Mouse (Mus musculus): ENCODE data around the gene Tmem232.

The Tmem232 gene

DNA sequence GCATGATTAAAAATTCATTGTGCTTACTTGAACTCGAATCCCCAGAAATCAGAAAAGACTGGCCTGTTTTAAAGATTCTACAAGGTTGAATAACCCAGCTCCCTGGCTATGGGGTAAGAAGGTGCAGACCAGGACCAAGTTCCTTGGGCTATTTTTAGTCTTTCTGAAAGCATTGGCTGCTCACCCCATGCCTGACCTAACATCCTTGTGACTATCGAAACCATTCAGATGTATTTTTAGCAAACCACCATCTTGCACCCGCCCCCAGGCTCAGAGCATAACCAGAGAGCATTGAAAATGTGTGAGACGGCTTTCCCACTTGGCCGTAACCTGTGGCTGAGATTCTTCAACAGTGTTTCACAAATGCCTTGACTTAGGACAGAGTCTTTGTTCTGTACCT, 13.1 kb downstream of the Tmem232 start:
- no peak for DNase-seq (ENCODE audit: low spot score)

DNA sequence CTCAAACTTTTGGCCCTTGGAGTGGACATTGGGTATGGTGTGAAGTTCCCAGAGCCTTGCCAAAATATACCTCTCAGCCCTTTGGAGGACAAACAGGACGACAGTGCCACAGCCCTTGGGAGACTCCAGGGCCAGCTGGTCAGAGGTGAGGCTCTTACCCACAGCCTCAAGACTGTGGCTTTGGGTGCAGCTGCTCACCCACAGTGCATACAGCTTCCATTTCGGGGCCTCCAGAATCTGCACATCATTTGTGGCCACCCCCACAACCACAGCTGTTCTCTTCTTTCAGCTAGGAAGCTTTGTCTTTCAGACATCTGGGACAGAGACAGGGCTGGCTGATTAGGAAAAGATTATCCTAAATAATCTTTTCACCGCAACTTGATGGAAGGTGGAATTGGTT, 27.1 kb downstream of the Tmem232 start:
- DNase-seq (ENCODE audit: low spot score) = no peak

DNA sequence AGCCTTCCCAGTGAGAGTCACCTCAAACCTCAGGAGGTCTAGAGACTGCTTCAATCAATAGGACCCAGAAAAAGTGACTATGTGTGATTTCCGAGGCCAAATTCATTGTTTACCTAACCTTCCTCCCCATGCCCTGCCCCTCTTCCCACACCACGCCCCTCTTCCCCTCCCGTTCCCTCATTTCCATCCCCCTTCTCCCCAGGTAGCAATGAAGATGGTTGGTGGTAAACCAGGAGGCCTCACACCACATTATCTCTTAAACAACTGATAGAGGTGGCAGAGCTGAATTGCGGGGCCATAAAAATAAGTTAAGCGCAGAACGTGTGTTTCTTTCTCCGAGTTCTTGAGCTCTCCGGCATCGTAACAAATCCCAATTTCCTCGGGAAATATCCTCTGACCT, 55.9 kb downstream of the Tmem232 start:
- DNase-seq (ENCODE audit: low spot score) = no peak

DNA sequence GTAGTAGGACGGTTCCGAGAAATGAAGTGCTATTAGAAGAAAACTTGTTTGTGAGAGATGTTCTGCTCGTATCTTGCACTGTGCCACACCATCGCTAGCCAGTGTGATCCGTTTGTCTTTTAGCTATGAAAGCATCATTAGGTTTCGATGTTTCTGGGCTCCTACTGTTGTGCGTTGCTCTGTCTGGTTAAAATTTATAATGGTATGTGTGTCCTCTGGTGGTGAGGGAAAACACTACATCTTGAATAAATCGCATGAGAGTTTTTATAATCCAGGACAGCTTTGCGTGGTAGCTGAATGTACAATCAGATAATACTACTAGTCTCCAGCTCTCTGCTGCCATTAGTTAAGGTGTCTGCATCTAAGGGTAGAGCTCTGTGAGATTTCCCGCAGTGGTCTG, 63.8 kb downstream of the Tmem232 start:
- DNase-seq (ENCODE audit: low spot score) = no peak

DNA sequence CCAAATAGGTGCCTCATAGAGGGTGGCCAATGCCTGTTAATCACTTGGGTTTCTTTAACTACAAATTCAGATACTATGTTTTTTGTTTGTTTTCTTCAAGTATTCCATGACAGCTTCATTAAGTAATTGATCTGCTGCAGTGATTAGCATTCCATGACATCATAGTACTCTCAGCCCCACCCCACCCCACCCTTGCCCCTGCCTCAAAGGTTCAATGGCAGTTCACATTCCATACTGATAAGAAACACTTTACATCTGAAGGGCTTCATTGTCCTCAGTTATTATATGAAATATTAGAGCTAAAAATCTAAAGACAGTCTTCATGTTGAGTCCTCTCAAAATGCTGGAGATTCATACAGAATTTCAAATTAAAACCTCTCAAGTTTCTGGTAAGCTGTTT, 89.8 kb downstream of the Tmem232 start:
- DNase-seq (ENCODE audit: low spot score) = no peak

DNA sequence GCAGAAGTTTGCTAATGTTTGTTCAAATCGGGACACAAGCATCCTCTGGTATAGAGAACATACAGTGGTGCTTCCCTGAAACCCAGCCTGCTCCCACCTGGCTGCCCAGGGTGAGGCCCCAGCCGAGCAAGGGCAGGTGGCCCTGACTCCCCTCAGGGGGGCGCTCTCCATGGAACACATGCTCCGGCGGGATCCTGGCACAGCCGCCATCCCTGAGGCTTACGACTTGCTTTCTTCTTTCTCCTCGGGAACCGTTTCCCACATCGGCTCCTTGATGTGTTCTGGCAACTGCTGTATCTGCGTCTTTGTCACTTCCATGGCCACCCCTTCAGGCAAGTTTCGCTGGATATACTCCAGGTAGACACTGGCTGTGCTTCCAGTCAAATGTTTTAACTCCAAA, 102.7 kb downstream of the Tmem232 start:
- DNase-seq (ENCODE audit: low spot score) = peak; percentile 7

DNA sequence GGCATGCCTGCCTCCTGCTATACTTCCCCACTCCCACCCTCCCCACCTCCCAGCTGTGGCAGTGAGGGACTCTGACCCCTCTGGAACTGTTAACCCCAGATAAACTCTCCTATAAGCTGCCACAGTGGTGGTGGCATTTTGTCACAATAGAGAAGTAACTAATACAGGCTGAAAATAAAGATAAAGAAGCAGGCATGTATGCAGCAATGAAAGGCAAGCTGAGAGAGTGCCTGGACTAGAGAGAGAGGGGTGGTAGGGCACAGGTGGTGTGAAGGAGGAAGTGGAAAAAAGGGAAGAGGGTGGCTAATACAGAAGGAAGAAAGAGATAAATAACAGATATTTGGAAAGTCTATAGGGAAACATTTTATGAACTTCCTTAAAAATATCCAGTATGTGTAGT, 121.5 kb downstream of the Tmem232 start:
- no peak for DNase-seq (ENCODE audit: low spot score)

DNA sequence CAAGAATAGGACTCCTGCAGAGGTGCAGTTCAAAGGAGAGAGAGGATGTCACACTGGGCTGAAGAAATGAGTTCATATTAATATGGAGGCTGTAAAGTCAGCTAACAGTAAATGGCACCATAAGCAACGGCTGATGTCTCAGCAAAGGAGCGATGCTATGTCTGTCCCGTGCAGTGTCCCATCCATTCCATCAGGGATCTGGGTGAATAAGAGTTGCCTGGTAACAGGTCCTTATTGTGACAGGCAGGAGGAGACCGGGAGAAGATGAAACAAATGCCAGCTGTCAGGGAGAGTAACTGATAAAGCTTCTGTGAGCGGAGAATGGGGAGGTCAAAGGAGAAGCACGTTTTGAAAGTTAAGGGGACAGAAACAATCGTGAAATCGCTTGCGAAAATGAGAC, 135.3 kb downstream of the Tmem232 start:
- no peak for DNase-seq (ENCODE audit: low spot score)

DNA sequence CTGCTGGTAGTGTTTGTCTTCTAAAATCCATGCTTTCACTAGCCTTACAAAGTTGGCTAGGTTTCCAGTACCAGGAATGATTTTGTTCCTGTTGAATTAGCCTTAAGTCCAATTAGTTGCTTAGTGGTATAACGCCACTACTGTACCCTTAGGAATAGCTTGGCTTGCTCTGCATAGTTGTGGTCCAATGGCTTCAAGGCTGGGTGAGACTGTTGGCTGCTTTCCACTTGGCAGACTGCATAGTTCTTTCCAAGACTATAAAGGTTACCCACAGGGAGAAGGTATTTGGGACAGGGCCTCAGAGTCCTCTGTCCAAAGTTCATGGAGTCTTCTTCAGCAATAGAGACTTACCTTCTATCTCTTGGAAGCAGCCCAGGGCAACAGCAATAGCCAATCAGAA, 139.7 kb downstream of the Tmem232 start:
- no peak for DNase-seq (ENCODE audit: low spot score)

DNA sequence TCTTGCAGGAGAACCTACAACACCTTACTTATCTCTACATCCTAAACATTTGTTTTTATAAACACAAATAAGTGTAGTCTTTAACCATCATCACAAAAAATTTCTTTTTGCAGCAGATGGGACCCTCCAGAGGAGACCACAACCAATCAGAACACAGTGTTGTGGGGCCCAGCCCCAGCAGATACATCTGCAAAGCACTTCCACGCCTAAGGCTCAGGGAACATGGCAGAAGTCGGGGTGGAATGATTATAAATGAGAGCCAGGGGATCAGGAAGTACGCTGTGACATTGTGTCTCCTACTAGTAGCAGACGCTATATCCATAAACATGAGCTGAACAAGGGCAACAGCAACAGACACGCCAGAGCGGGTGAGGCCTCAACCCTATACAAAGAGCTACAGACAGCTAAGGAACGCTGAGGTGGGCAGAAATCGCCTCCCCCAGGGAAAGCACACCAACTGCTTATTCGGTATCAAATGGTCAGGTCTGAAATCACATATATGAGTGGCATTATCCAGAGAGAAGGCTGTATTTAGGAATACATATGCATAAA, 156.1 kb downstream of the Tmem232 start:
- DNase-seq (ENCODE audit: low spot score) = no peak

DNA sequence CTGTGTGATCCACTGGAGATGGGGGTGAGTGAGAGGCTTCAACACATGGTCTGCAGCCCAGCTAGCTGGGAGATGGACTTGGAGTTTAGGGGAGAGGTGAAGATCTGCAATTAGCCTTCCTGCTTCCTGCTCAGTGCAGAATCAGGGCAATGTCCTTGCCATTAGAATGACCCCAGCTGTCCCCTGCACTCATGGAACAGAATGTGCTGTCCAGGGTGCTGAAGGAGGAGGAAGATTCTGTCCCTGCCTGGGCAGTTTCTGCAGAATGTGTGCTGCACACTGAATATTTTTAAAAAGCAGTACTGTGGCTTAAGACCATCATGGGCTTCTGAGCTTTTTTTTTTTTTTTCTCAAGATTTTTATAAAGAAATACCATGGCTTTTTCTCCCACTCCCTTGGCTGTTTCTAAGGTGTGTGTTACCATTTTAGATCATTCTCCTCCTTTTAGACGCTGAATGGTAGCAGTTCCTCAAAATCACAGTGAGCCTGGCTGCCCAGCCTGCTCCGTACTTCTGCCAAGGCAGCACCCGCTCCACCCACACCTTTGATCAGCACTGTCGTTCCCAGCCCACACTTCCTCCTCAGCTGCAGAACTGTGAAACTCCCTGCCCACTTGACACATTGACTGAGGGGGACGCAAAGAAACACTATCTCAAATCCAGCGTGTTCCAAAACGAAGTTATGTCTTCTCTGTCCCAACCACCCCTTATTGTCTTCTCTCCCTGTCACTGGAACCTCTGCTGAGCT, 170.4 kb downstream of the Tmem232 start:
- DNase-seq (ENCODE audit: low spot score) = no peak

DNA sequence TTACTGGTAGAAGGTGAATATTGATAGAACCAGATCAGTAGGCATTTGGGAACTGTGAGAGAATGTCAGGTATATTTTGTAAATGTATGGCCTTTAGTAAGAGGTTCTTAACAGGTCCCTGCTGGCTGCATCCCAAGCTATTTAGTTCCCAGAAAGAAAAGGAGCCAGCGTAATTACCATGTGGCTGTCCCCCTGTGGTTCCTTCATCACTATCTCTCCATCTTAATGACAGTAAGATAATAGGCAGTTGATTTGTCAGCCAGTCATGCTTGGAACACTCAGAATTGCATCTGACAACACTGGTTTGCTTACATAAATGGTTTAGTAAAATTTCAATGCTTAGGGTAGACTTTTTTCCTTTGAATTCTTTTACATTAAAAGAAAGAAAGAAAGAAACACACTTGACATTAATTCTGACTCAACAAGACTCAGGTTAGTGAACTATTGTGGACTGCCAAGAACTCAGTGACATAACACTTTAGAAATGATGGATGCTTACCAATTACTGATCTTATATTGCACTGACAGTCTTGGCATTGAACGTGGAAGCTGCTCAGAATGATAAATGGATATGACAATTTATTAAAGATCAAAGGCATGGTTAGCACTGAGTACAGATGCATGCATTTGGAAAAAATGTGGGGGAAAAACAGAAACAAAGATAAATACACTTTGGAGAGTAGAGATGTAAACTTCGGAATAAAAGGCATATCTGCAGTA, 174.9 kb downstream of the Tmem232 start:
- DNase-seq (ENCODE audit: low spot score) = no peak

DNA sequence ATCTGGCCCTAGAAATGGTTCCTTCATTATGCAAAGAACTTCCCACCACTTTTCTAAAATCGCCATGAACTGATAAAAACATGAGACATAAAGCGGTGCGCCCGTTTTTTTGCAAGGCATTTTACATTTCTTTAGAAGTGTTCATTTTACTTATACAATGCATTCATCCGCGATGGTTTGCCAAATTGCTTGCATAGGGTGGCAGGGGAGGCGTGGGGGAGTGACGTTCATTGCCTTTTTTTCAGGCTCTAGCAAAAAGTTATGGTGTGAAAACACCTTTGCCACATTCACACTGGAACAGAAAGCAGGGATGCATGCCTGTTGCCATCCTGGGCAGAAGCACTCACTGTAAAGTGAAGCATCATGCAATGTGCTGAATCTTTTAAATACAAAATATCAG, 188.7 kb downstream of the Tmem232 start:
- no peak for DNase-seq (ENCODE audit: low spot score)

DNA sequence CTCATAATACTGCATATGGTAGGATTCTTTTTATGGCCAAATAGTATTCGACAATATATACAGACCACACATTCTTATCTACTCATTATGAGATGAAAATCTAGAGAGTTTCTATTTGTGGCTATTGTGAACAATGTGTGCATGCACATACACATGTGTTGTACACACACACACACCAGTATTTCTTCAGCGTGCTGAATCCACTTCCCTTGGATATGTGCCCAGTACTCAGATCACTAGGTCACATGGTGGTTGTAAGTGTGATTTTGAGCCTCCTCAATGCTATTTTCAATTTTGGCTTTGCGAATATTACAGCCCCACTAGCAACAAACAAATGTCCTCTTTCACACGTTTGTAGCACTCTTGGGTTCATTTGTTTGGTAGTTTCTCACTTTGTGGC, 200.6 kb downstream of the Tmem232 start:
- DNase-seq (ENCODE audit: low spot score) = no peak

DNA sequence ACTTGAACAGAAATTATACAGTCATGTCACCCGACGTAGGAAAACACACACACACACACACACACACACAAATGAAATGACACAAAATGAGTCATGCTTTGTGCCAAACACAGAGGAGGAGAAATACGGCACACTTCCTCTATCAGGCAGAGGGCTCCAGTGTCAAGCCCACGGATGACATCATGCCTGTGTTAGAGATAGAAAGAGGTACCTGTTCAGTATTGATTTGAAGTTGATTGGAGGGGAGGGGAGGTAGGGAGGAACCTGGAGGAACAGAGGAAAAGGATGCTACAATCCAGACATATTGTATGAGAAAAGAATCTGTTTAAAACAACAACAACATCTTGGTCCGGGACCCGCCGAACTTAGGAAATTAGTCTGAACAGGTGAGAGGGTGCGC, 209.8 kb downstream of the Tmem232 start:
- DNase-seq (ENCODE audit: low spot score) = no peak

DNA sequence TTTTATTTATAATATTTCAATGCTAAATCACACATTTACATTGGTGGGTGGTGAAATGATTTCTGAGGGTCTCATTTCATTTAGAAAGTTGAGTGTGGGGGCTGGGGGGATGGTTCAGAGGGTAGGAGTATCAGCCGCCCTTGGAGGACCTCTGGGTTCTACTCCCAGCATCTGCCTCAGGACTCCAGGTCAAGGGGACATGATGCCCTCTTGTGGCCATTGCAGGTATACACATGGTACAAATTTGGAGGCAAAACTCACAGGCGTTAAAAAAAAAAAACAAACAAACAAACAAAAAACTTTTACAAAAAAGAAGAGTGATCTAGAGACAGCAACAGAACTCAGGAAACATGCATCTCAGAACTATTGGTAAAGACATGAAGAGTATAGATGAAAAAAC, 215.3 kb downstream of the Tmem232 start:
- DNase-seq (ENCODE audit: low spot score) = no peak

DNA sequence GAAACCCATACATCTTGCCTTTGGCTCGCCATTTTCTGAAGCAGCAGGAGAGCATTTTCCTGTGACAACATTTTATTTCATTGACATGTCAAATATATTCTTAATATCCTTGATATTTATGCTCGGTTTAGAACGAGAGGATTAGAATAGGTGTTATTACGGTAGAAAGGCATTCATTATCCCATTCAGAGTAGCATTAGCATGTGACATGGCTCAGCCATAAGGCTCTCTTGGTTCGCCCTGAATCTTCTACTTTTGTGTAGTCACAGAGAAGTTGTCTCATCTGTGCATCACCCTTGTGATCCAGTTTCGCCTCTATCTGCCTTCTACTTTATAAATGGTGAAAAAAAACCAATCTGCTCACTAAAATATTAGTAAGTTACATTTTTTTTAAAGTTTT, 220.0 kb downstream of the Tmem232 start:
- DNase-seq (ENCODE audit: low spot score) = no peak

DNA sequence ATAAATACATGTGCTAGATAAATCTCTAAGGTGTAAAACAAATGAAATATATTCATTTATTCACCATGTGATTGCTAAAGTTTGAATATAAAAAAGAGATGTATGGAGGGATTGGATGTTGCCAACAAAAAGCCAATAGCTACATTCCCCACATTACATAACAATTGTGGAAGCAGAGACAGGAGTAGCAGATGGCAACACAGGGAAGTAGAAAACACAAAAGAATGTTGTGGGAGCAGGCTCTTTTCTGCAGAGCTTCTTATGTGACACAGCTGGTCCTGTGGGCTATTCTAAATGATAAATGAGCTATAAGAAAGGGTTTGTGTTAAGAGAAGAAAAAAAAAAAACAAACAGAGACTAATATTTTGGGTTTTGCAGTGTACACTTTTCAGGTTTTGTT, 240.6 kb downstream of the Tmem232 start:
- no peak for DNase-seq (ENCODE audit: low spot score)

DNA sequence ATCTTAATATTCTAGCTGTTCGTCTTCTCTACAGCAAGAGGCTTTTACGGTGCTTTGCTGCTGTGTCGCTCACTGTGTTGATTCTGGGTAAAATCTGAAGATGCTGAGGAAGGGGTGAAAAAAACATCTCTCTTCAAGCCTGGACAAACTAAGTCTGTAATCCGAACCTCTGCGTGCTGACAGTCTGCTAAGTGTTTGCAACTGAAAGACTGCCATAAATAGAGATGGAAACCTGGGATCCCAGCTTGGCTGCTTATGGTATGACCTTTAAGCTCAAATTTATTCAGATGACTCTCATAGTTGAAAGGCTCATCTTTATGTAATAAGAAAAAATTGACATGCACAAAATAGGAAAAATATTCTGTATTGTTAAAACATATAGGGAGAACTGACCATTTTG, 242.8 kb downstream of the Tmem232 start:
- DNase-seq (ENCODE audit: low spot score) = no peak

DNA sequence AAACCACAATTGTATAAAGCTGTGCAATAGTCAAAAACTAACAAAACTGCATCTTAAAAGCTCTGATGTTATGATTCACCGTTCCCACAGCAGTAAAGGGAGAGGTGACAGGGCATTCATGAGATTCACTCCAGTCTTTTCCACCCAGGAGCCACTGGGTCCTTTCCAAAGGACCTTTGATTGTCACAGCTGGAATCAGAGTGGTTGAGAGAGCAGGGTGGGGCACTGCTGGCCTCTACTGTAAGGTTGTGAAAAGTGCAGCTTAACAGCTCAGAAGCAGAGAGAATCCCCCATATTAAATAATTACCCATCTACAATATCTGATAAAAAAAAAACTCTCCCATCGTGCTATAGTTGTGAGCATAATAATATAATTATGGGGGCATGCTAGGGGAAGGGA, 288.4 kb downstream of the Tmem232 start:
- DNase-seq (ENCODE audit: low spot score) = no peak

DNA sequence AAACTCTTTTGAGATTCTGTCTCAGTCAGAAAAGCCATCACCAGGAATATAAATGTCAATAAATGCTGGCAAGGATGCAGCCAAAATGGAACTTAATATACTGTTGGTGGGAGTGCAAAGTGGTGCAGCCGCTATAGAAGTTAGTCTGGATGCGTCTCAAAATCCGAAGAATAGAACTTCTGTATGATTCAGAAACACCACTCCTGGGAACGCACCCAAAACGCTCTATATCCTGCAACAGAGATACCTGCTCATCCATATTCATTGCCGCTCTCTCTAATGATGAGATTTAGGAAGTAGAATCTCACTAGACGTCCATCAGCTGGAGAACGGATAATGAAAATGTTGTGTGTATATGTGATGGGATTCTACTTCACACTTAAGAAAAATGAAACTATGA, 290.3 kb downstream of the Tmem232 start:
- no peak for DNase-seq (ENCODE audit: low spot score)

DNA sequence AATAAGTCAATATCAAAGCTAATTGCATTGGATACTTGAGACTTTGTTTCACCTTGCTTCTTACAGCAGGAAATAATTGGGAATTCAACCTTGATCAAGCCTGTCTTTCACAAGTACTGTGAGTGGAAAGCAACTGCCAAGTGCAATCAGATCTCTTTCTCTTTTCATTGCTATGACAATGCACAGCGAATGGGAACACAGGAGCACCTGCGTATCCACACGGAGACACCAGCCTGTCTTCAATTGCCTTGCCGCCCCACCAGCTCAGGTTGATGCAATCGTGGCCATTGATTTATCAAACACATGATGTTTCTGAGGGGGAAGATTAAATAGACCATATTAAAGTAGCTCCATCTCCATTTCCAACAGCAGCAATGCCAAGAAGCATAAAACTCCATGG, 296.9 kb downstream of the Tmem232 start:
- DNase-seq (ENCODE audit: low spot score) = no peak

DNA sequence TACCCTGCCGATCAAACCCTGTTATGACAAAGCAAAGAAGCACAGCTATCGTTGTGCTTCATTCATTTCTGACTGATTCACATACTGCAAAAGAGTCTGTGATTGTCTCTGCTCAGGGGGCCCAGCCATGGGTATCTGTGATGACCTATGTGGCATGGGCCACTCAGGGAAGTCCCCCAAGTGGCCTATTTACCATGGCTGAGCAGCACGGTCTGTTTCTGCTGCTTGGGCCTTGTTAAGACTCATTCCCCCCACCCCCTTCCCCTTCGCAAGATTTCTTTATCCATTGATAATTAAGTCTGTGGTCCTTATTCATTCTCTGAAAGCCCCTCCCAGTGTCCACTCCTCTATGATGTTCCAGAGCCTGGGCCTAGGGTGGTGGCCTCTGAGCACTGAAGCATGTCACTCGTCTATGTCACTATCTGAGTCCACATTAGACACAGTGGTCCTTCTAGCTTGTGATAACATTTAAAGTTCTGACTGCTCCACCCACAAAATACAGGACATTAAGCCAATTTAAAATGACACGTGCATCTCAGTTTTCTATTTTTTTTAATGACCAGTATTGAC, 315.1 kb downstream of the Tmem232 start:
- DNase-seq (ENCODE audit: low spot score) = no peak

Measured in testis, postnatal 14 days (tissue).